Mouse (Mus musculus) lung, adult 2 months (tissue): ENCODE results near the gene Gsta3.

Source experiments
- CTCF ChIP-seq: fragments of 200-500 bp; IDR thresholded peaks from 2 replicates; pipeline ENCODE4 v1.5.1; 2011; ENCODE audit warnings: mild to moderate bottlenecking, low read length, control low read depth; ENCODE audit not compliant: insufficient read depth
- POLR2A ChIP-seq: fragments of 200-500 bp; IDR thresholded peaks from 2 replicates; pipeline ENCODE4 v1.6.1; 2011; ENCODE audit warnings: low read depth, mild to moderate bottlenecking, control low read depth, low read length, borderline replicate concordance; ENCODE audit errors: extremely low read depth

DNA sequence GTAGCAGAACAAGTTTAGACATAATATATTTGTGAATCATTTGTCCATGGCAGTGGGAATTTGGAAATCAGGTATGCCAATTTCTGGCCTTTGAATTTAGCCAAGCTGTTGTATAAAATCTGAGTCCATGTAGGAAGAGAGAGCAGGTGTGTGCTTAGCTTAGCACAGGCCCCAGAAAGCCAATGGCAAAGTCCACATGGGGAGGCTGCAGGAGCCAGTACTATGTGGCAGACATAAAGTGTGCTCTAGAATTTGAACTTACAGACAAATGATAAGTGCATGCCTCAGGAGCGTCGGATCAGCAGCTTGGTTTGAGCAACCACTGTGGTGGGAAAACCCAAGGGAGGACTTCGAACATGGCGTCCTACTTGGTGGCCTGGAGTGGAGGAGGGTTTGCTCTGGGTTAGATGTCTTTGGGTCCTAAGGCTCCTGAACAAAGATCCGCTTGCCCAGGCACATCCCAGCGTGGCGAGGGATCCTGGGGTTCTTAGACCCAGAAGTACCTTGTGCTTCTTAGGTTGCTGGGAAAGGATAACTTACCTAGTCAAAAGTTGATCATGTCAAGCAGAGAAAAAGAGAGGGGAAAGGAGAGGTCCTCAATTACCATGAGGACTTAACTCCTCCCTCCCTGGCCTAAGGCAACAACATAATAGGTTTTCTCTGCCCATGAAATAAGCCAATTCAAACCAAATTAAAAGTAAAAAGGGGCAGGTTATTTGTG lies 15.4 kb downstream of the Gsta3 start:
- TF ChIP-seq CTCF (no peak), POLR2A (no peak)
